Mouse (Mus musculus) frontal cortex, postnatal 10 days (tissue): ENCODE measurements around the gene Tmem127.
"Not testable (repeated sequence)": the region's sequence is repeated elsewhere in the genome, so short reads cannot be mapped to it uniquely, and the experiment has no call there.

Experiments used
- DNase-seq, 2 experiments: peaks; one replicate each; pipeline ENCODE4 v3.0.0; 2022; ENCODE audit warnings: low spot score in 2 of 2, mixed read lengths in 1 of 2

Tmem127 gene

DNA sequence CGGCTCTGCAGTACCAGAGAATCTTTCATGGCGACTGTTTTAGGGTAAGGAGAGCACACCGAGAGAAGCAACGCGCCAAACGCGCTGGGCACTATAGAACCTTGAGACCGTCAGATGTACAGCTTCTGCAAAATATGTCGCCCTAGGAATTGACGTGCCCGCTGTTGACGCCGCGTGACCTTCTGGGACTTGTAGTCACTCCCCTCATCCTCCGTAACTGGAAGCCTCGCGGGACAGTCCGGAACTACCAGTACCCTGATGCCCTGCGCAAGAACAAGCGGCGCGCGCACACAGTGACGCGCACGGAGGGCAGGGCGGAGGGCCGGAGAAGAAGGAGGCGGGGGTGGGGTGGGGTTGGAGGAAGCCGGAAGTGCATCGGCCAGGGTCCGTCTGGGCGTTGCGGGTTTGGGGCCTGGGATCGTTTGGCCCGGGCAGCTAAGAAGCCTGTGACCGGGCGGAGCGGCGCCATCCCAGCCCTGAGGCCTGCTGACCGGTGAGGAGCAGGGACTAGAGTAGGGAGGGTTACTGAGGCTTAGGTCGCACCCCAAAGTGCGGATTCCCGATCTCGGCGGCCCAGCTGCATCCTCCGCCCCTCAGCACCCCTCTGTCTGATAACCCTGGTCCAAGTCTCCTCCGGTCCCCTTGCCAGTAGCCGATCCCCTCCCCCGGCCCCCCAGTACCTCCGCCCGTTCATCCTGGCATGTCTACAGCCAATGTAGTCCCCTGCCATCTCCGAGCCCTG lies at the start of gene Tmem127, which contains the start of gene Ciao1:
Tmem127 (plus strand) TSS at position 317 of the 742 bp plus-strand sequence.
Ciao1 (minus strand) TSS at position 225 of the 742 bp plus-strand sequence.
- peak; percentile 96 to 97 for DNase-seq

DNA sequence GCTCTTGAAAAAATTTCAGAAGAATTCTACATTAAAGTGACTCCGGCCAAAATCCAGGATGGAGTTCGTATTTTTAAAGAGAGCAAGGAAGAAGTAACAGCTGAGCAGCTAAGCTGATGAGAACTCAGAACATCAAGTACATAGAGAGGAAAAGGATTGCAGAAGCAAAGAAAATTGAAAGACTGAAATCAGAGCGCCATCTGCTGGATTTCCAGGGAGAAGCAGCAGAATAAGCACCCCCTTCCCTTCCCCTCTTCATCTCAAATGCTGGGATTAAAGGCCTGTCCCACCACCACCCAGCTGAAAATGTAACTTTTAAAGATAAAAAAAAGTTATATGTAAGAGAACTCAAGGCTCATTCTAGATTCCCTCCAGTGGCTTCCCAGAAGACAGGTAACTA lies 42.8 kb upstream of the Tmem127 start:
- peak in 1 of 2 experiments; percentile 47 for DNase-seq

- DNase-seq = not testable (repeated sequence)
Observed at GRCm38 (mm10) chr2:127205936-127206335, 41.8 kb upstream of the Tmem127 start.

- DNase-seq = no peak
Observed at GRCm38 (mm10) chr2:127206916-127207315, 40.8 kb upstream of the Tmem127 start.

- peak; percentile 92 for DNase-seq
Observed at GRCm38 (mm10) chr2:127207547-127208451, 39.9 kb upstream of the Tmem127 start, which contains the start of the genes 1810024B03Rik and Snrnp200. Gene 1810024B03Rik (minus strand): TSS chr2:127208280. Gene Snrnp200 (plus strand): TSS chr2:127208386.

- DNase-seq = no peak
Observed at GRCm38 (mm10) chr2:127208452-127208769, 39.3 kb upstream of the Tmem127 start.

DNA sequence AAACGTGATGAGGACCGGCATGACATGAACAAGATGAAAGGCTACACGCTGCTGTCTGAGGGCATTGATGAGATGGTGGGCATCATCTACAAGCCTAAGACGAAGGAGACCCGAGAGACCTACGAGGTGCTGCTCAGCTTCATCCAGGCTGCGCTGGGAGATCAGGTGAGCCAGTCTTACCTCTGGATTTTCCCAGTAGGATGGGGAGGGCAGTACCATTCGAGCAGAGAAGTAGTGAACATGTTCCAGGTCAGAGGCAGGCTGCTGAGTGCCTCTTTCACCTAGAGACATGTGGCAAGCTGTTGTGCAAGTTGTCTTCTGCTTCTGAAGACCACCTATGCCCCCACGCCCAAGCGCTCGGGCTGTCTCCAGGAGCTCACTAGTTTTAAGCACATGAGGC lies 37.0 kb upstream of the Tmem127 start:
- no peak for DNase-seq

DNA sequence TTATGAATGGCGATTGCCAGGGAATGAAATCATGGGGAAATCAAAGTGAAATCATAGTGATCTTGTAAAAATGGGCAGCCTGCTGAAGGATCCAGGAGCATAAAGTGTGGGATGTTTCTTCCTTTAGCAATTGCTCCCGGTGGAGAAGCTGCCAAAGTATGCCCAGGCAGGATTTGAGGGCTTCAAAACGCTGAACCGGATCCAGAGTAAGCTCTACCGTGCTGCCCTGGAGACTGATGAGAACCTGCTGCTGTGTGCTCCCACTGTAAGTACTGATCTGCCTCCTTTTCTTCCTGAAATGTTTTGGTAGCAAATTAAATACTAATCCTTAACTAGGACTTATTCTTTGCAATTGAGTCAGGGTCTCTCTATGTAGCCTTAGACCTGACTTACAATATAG lies 30.0 kb upstream of the Tmem127 start:
- DNase-seq = no peak

- DNase-seq = no peak
Observed at GRCm38 (mm10) chr2:127225261-127225660, 22.4 kb upstream of the Tmem127 start.

- DNase-seq = no peak
Observed at GRCm38 (mm10) chr2:127237897-127238610, 9.7 kb upstream of the Tmem127 start.

- no peak for DNase-seq
Observed at GRCm38 (mm10) chr2:127240065-127240464, 7.6 kb upstream of the Tmem127 start.

DNA sequence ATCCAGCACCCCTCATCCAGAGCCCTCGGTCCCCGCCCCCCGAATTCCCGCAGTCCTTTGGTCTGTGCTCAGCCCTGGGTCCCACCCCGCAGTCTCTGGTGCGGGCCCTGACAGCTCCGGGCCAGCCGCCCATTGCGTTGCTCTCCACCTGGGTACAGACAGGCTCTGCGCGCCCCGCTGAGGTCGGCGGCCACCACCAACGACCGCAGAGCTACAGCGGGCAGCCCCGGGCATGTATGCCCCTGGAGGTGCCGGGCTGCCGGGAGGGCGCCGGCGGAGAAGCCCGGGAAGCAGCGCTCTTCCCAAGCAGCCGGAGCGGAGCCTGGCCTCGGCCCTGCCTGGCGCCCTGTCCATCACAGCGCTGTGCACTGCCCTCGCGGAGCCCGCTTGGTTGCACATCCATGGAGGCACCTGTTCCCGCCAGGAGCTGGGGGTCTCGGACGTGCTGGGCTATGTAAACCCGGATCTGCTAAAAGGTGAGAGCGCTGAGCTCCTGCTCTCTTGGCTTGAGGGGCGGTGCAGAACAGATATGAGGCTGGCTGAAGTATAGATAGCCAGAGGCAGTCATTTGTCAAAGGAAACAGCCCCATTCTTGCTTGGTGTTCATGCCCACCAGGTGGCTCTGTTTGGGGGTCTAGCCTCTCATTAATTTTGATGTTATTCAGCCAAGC lies 761 bp downstream of the Tmem127 start:
- DNase-seq = peak; percentile 39 to 50

DNA sequence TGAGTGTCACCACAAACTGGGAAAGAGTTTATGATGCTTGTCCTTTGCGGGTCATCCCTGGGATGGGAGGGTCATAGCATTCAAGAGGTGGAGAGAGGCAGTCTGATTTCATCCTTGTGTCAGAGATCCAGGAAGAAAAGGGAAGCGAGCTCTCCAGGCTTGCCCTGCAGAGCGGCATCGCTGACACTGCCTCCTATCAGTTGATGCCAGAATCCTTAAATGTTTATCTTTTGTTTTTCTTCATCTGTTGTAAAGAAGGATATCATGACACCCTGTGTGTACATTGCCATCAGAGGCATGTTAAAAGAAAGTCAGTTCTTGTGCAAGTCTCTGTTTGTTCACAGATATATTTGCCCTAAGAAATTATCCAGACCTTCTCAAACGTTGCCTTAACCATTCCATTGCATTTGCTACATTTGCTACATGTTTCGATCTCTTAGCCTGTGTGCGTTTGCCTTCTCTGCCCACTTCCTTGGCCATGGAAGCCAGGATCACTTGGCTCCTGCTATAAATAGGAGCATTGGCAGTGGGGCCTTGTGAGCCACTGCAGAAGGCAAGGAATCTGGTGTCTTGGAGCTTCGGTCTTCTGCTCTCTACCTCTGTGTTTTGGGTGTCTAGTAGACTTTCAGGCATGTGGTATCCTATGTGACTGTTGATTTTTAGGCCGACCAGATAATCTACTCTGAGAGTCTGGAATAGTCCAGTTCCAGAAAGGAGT lies 2.7 kb downstream of the Tmem127 start:
- no peak for DNase-seq

- DNase-seq = no peak
Observed at GRCm38 (mm10) chr2:127251457-127251856, 3.7 kb downstream of the Tmem127 start.

DNA sequence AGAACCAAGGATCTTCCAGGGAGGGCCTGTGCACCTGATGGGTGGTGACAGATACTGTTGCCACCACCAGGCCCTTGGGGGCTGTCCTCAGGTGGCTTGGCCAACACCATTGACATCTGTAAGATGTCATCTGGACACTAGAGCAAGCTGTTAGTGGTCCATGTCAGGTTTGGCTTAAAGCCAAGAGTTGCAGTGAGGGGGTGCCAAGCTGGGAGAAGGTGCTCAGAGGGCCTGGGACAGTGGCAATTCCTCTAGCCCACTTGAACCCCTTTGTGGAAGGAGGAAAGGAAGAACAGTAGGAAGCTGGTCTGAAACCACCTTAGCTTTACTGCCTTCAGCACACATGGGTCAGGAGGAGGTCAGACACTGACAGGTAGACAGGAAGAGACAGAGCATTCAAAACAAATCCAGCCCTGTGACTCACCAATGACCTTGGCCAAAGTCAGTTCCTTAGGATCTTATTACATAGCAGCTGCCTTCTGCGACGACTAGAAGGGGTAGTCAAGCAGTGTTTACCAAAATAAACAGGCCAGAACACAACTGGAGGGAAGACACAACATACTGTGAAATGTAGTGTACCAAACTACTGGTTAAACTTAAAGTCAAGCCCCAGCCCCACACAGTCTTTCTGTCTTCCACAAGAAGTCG lies 4.3 kb downstream of the Tmem127 start:
- no peak for DNase-seq

GRCm38 (mm10) chr2:127252787-127253186 lies 5.1 kb downstream of the Tmem127 start:
- no peak for DNase-seq

GRCm38 (mm10) chr2:127254604-127255134 lies 7.0 kb downstream of the Tmem127 start:
- DNase-seq = no peak

GRCm38 (mm10) chr2:127255294-127255693 lies 7.6 kb downstream of the Tmem127 start:
- no peak for DNase-seq

DNA sequence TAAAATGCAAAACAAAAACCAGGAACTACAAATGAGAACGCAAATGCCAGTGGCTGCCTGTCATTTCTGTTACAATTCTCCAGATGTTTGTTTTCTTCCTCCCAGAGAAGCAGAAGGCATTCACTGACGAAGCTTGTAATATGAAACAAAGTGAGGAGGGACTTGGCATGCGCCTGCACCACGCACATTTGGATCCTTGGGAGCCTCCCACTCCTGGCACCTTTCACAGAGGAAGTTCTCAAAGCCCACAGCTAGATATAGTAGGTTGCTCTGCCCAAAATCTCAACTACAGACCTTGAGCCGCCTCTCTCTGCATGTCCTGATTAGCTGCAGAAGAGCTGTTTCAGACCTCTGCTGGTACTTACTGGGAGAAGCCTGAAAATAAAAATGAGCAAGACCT lies 11.6 kb downstream of the Tmem127 start:
- DNase-seq = no peak

DNA sequence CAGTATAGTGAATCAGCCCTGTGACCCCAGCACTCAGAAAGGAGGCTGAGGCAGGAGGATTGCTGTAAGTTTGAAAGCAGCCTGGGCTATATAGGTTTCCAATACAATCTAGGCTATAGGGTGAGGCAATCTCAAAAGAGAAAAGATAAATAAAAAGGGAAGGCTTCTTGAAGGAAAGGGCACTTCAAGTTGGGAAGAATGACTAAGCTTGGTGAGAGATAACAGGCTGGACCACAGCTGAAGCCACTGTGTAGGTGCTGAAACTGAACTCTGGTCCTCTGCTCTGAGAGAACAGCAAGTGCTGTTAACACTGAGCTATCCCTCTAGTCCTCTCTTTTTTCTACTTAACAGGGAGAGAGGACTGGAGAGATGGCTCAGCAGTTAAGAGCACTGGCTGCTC lies 14.8 kb downstream of the Tmem127 start:
- no peak for DNase-seq
